Mouse (Mus musculus): ENCODE results near the gene Inppl1.

The Inppl1 gene

DNA sequence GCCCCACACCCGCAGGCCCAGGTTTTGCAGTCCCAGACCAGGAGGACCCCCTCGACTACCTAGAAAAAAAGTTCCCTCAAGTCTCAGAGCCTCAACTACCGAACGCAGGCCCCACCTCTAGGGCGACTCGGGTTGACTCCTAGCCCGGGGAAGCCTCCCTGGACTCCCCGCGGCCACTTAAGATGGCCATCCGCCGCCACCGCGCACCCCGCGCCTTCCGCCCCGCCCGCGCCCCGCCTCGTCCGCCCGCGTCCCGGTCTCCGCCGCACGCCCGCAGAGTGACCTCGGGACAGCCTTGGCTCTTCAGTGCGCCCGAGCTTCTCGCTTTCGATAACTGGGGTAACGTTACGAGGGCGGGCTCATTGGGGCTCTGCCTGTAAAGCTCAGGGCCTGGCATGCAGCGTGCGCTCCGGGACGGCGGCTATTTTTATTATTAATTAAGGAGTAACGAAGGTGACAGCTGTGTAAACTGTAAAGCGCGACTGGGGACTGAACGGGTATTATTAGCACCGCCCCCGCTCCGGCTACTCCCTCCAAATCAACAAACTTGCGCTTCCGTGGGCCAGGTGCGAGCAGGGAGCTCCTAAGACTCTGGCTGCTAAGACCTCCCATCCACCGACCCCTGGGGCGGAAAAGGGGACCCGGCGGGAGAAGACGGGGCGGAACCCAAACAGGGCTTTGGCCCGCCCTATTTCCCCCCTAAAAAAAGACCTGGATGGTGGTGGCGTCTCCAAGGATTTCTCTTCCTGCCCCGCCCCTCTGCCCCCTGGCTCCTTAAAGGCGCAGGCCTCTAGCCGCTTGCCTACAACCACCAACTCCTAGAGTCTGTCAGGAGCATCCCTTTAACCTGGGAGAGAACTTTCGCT is at the start of gene Inppl1:
Gene Inppl1 (minus strand): TSS at position 624 of the 866 bp plus-strand sequence.
- DNase-seq (ENCODE audit: low read depth): peak; percentile 57

DNA sequence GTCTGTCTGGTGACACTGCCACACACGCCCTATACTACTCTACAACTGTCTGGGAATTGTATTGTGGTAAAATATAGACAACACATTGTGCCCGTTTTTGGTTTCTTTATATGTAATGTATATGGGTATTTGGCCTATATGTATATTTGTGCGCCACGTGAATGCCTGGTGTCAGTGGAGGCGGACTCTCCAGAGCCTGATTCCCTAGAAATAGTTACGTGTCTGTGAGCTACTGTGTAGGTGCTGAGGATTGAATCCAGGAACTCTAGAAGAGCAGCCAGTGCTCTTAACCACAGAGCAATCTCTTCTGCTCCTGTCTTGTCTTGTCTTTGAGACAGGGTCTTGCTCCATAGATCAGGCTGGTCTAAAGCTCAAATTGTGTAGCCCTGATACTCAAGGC is 48.2 kb upstream of the Inppl1 start:
- no peak for DNase-seq (ENCODE audit: low read depth)

- no peak for DNase-seq (ENCODE audit: low read depth)
Observed at GRCm38 (mm10) chr7:101884160-101884559, 46.1 kb upstream of the Inppl1 start.

DNA sequence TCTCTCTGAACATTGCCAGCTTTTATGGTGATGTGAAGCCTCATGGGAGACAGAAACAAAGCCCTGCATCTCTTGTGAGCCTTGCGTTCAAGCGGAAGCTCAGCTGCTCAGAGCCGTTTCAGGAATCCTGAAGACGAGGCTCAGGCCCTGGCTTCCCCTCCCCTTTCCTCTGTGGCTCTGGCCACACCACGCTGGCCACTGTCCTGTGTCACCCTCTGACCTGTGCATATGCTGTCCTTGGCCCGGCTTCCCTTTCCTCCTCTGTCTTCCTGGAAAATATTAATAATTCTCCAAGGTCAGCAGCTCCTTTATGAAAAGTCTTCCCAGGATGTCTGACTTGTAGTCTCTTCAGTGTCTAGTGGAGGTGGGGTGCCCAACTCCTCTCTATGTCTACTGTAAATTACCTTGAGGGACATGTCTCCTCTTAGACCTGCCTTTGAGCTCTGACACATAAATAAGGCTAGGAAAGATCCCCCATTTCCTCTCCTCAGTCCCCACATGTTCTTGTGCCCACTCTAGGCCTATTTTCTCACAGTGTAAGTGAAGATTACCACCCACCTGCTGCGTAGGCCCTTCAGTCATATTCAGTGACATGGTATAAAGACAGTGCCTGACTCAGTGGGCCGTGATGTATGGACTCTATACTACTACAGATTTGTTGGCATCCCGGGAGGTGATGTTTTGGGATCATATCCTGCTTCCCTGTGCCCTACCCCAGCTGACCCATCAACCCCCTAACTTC is 44.6 kb upstream of the Inppl1 start:
- DNase-seq (ENCODE audit: low read depth): no peak

DNA sequence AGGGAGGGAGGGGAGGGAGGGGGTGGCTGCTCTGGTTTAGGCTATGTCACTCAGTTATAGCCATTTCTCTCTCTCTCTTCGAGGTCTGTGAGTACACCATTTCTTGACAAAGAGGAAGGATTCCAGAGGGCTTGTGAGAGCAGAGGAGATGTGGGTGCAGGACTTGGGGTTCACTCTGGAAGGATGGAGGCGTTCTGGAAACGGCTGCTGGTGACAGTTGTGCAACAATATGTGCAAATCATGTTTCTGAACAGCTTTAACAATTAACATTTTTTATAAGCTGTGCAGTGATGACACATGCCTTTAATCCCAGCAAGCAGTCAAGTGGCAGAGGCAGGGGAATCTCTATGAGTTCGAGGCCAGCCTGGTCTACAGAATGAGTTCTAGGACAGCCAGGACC is 42.8 kb upstream of the Inppl1 start:
- no peak for DNase-seq (ENCODE audit: low read depth)

DNA sequence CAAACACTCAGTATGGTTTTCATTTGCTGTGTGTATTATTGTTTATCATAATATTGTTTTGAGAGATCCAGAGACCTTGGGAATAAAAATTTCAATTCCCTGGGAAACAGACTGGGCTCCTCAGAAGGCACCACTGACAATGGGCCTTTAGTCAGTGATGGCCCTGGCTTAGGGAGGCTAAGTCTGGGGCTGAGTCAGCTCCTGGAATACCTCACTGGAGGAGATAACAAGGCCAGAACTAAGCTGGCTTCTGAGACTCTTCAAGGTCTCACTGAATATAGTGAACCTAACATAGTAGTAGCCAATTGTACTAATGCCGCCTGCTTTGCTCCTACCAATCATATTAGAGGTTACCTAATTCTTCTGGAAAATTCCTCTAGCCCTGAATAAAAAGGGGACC is 37.9 kb upstream of the Inppl1 start:
- DNase-seq (ENCODE audit: low read depth): no peak

GRCm38 (mm10) chr7:101871296-101871695 is 33.3 kb upstream of the Inppl1 start:
- no peak for DNase-seq (ENCODE audit: low read depth)

GRCm38 (mm10) chr7:101870629-101871028 is 32.6 kb upstream of the Inppl1 start, which contains the start of gene Folr1:
Gene Folr1 (minus strand): TSS chr7:101870788.
- no peak for DNase-seq (ENCODE audit: low read depth)

DNA sequence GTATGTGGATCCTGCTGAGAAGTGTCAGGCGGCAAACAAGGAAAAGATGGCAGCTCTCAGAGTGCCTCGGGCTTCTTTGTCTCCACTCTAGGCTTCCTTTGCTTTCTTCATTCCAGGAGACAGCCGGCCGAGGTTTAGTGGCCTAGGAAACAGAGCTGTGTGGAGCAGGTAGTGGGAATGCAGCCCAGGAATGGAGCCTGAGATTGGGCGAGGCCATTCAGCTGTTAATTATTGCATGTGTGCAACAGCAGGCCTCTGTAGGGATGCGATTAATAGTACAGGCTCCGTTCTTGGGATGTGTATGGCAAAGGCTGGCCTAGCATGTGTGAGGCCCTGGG is 31.1 kb upstream of the Inppl1 start:
- no peak for DNase-seq (ENCODE audit: low read depth)

- DNase-seq (ENCODE audit: low read depth): no peak
Observed at GRCm38 (mm10) chr7:101868241-101869162, 30.5 kb upstream of the Inppl1 start.

- DNase-seq (ENCODE audit: low read depth): no peak
Observed at GRCm38 (mm10) chr7:101867482-101867881, 29.5 kb upstream of the Inppl1 start.

- DNase-seq (ENCODE audit: low read depth): no peak
Observed at GRCm38 (mm10) chr7:101866491-101867265, 28.6 kb upstream of the Inppl1 start.

GRCm38 (mm10) chr7:101863415-101863814 is 25.4 kb upstream of the Inppl1 start, which contains the start of gene Anapc15:
Gene Anapc15 (plus strand): TSS chr7:101863715.
- no peak for DNase-seq (ENCODE audit: low read depth)

GRCm38 (mm10) chr7:101862291-101862690 is 24.3 kb upstream of the Inppl1 start:
- peak; percentile 12 for DNase-seq (ENCODE audit: low read depth)

DNA sequence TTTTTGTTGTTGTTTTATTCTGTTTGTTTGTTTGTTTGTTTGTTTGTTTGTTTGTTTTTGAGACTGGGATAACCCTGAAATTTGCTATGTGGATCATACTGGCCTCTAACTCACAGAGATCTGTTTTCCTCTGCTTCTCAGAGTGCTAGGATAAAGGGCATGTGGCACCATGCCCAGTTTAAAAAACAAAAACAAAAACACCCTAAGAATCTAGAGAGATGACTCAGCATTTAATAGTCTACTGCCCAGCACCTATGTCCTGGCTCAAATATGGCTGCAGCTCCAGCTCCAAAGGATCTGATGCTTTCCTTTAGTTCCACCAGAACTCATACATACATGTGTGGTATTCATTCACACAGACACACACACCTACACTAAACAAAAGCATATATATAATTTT is 22.9 kb upstream of the Inppl1 start:
- DNase-seq (ENCODE audit: low read depth): no peak

DNA sequence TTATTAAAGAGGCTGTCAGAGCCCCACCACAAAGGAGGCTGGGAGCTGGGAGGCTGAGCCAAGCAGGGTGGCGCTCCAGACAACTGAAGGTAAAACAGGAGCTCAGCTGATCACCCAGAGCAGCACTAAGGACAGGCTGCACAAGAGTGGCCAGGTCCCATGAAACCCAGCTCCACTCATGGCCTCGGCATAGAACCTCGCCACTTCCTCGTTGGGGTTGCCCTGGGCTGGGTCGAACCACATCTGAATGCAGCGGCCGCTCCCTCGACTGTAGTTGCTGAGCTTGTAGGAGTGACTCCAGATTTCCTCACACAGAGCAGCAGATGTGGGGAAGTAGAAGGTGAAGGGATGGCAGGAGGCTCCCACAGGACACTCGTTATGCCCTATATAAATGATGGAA is 20.3 kb upstream of the Inppl1 start:
- DNase-seq (ENCODE audit: low read depth): no peak

DNA sequence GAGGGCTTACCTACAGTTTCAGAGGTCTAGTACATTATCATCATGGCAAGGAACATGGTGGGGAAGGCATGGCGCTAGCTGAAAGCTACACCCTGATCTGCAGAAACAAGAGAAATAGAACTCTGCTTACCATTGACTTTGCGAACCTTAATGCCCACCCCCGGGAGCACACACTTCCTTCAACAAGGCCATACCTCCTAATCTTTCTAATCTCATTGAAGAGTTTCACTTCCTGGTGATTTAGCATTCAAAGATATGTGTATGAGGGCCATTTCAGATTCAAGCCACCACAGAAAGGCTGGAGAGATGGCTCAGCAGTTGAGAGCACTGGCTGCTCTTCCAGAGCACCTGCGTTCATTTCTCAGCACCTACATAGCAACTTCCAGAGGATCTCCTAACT is 19.1 kb upstream of the Inppl1 start, which contains the start of gene Folr2:
Gene Folr2 (minus strand): TSS at position 101 of the 400 bp plus-strand sequence.
- no peak for DNase-seq (ENCODE audit: low read depth)

- no peak for DNase-seq (ENCODE audit: low read depth)
Observed at GRCm38 (mm10) chr7:101853816-101854215, 15.8 kb upstream of the Inppl1 start.

GRCm38 (mm10) chr7:101852846-101853245 is 14.8 kb upstream of the Inppl1 start:
- DNase-seq (ENCODE audit: low read depth): no peak

DNA sequence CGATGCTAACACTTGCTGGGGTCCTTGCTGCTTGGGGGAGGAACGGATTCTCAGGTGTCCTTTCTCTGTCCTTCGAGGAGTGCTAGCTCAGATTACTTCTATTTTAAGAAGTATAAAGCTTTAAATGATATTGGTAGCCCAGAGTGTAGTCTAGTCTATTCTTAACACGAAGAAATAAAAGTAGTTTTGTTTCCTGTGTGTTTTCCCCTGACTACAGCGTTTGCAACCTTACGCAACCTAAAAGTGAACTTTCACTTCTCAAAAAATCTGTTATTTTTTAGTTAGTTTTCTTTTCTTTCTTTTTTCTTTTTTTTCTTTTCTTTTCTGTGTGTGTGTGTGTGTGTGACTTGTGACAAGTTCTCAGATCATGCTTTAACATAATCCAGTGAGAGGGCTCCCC is 13.7 kb upstream of the Inppl1 start:
- no peak for DNase-seq (ENCODE audit: low read depth)

GRCm38 (mm10) chr7:101847934-101848333 is 9.9 kb upstream of the Inppl1 start:
- DNase-seq (ENCODE audit: low read depth): no peak

Measured in induced T-regulatory cell, adult 2 months (primary cell).